Mouse (Mus musculus) cortical plate, adult 2 months (tissue): ENCODE measurements around the gene Atp23.

Experiments
- CTCF ChIP-seq: fragments of 200-500 bp; IDR thresholded peaks from 2 replicates; pipeline ENCODE4 v1.5.1; 2011; ENCODE audit warnings: mild to moderate bottlenecking, control low read depth, low read length; ENCODE audit not compliant: insufficient read depth; ENCODE audit errors: extremely low read depth
- POLR2A ChIP-seq: fragments of 200-500 bp; IDR thresholded peaks from 2 replicates; pipeline ENCODE4 v1.6.1; 2011; ENCODE audit warnings: mild to moderate bottlenecking, low read length, control low read depth; ENCODE audit not compliant: insufficient read depth; ENCODE audit errors: extremely low read depth

GRCm38 (mm10) chr10:126844689-126845088 lies 56.5 kb downstream of the Atp23 start:
- no peak for TF ChIP-seq POLR2A
- TF ChIP-seq CTCF = peak; percentile 56
